Mouse (Mus musculus): Measurements from ENCODE around the gene Cdc25b.

Cdc25b gene

DNA sequence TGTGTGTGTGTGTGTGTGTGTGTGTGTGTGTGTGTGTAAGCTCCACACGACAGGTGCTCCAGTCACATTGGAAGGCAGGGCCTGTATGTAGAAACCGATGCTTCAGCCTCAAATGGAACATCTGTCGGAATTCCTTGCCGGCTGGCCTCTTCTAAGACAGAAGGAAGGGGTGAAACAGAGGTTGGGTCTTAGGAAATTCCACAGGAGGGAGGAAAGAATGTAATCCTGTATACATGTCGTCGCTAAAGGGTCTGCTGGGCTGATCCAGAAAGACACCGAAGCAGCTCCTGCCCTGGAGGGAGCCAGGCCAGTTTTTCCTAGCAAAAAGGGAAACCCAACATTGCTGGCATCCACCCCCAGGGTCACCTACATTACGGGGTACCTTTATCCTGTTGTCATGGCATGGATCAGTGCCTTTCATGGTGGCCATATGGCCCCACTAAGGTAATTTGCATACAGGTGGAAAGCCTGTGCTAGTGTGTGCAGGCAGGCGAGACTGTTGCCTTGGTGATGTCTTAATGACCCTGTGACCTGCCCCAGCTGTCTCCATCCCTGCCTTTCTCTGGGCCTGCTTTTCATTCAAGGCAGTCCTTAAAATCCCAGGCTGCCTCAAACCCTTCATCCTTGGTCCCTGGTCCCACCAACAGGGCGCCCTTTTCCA lies 3.7 kb downstream of the Cdc25b start:
- no peak for DNase-seq (ENCODE audit: low read depth, low spot score)

DNA sequence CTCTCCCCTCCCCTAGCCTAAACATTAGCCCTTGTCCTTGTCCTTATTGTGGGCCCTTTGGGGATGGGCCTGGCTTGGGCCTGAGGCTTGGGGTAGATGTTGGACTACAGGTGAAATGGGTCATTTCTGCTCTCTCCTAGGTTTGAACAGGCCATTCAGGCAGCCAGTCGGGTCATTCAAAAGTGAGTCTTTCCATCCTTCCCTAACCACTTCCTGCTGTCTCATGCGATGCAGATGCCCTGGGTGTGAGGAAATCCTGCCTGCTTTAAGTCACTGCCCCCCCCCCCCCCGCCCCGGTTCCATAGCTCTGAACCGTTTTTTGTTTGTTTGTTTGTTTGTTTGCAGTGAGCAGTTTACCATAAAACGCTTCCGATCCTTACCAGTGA lies 4.2 kb downstream of the Cdc25b start:
- DNase-seq (ENCODE audit: low read depth, low spot score) = no peak

DNA sequence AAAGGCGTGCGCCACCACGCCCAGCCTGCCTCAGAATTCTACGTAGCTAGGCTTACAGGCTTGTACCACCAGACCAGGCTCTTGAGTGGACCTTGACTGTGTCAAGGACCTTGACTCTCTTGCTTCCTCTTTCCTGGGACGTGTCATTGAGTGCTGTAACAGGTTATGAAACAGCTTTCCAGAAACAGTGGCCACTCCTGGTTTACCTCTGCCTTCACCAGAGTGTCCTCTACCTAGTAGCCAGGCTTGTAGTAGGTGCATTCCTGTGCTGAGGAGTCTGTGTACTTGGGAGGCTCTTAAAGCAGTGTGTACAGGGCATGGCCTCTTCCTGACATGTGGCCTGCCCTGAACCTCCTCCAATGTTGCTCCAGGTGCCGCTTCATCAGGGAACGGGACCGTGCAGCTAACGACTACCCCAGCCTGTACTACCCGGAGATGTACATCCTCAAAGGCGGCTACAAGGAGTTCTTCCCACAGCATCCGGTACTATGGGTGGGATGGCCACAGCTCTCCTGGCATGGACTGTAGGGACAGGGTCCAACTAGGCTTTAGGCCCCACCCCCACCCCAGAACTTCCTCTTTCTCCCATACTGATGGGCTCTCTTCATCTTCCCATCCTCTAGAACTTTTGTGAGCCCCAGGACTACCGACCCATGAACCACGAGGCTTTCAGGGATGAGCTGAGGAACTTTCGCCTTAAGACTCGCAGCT lies 10.0 kb downstream of the Cdc25b start:
- DNase-seq (ENCODE audit: low read depth, low spot score) = no peak

- no peak for DNase-seq (ENCODE audit: low read depth, low spot score)
Measured at GRCm38 (mm10) chr2:131200710-131201109, 14.0 kb downstream of the Cdc25b start.

DNA sequence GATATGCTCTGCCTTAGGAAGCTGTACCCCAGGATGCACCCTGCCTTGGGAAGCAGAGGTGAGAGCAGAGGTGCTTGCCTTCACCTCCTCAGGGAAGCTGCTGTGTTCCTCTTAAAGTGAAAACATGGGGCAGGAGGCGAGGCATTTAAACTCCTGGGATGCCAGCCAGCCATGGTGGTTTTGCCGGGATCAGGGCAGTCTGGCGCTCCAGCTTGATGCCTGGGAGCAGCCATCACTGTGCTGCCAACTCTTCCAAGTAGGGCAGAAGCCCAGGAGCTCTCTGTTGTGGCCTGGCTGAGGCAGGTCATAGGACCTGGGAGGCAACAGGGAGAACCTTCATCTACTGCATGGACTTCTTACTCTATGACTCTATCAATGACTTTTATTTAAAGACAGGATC lies 14.5 kb downstream of the Cdc25b start:
- DNase-seq (ENCODE audit: low read depth, low spot score) = no peak

GRCm38 (mm10) chr2:131203816-131204409 lies 17.2 kb downstream of the Cdc25b start:
- DNase-seq (ENCODE audit: low read depth, low spot score) = no peak

DNA sequence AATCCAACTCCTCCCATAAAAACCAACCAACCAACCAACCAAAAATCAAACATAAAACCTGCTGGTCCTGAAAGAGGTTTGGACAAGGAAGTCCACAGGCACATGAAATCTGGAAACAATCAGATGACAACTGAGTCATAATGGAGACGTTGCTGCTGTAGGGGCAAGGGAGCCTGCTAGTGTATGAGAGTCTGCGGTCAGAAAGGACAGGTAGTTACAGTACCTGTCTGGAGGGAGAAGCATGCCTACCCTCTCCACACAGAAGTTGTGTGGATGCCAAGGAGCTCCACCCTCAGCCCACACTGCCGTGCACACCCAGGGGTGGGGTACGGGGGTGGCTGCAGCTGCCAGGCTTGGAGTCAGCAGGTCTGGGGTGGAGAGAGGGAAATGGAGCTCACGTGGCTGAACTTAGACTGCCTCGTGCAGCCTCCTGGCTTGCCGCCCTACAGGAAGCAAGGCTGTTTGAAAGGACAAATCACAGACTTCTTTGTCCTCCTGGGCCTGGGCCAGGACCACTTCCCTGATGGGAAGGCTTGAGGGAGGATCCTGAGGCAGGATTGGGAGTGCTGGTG lies 17.7 kb downstream of the Cdc25b start:
- DNase-seq (ENCODE audit: low read depth, low spot score) = no peak

DNA sequence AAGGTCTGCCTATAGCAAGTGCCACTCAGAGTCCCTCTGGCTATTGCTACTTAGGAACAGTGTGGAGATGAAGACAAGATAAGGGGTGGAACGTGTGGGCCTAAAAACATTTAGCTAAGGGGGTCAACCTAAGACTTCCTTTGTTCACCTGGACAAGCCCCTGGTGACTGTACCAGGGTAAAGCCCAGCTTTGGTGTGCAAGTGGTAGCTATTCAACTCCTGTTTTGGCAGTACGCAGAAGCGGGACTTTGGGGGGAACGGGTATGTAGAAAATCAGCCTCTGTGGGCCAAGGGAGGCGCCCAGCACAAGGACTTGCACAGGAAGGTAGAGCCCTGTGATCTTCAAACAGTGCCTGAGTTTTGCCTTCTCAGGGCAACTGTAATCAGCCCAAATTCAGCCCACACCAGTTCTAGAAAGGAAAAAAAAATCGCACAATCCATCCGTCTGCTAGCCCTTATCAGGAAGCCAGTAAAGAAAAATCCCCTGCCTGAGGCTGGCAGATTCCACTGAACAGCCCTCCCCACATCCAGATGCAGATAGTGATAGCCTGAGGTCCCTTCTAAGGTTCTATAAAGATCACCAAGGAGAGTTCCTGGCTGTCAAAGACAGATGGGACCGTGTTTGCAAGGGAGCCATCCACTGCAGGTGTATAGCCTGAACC lies 18.9 kb downstream of the Cdc25b start:
- no peak for DNase-seq (ENCODE audit: low read depth, low spot score)

DNA sequence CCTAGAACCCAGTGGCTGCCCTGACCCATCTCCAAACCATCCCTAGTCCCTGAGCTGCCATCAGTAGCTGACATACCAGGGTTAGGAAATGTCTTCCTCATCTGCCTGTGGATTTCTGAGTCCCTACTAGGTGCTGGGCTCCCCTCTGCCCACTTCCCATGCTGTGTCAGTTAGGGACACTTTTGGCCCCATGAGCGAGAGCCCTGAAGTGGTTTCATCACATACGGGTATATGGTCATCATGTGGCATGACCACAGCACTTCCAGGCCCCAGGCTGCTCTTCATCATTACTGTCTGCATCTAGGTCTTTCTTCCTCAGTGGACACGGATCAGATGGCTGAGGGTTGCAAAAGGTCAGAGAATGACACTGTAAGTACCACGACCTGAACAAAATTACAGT lies 20.0 kb downstream of the Cdc25b start, which contains the start of gene Ap5s1:
Gene Ap5s1 (plus strand): TSS at position 301 of the 400 bp plus-strand sequence.
- DNase-seq (ENCODE audit: low read depth, low spot score) = no peak

DNA sequence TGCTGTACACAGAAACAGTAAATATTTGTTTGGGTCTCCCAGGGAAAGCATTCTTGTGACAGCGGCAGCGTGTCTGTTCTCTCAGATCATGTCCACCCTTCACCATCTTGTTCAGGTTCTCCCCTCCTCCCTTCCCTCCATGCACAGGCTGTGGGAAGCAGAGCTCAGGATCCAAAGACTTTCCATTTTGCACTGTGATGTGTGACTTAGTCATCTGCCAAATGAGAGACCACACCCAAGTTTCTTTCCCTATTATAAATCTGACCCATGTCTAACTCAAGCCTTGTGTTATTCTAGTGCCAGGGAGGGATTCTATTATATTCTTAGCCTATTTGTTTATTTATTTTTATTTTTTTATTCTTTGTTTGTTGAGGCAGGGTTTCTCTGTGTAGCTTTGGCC lies 21.6 kb downstream of the Cdc25b start:
- DNase-seq (ENCODE audit: low read depth, low spot score) = no peak

- no peak for DNase-seq (ENCODE audit: low read depth, low spot score)
Measured at GRCm38 (mm10) chr2:131209125-131209795, 22.5 kb downstream of the Cdc25b start.

- peak; percentile 94 for DNase-seq (ENCODE audit: low read depth, low spot score)
Measured at GRCm38 (mm10) chr2:131209969-131210792, 23.4 kb downstream of the Cdc25b start.

DNA sequence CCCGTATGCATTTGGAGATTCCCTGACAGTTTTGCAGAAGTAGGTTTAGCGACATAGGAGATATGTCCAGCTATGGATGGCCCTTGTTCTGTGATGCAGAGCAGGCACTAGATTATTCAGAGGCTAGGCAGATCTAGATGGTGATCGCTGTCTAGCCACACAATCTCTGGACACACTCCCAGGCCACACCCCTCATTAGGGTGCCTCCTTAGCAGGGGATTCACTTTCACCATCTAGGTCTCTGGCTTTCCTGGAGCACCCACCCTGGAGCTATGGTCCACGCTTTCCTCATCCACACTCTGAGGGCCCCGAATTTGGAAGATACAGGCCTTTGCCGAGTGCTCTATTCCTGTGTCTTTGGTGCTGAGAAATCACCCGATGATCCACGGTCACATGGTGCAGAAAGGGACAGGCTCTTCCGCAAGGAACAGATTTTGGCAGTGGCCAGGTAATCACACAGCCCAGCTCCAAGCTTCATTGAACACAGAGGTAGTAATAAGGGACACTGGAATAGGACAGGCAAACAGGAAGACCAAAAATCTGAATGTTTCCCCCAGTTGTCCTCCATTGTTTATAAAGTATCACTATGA lies 24.4 kb downstream of the Cdc25b start:
- DNase-seq (ENCODE audit: low read depth, low spot score) = no peak

DNA sequence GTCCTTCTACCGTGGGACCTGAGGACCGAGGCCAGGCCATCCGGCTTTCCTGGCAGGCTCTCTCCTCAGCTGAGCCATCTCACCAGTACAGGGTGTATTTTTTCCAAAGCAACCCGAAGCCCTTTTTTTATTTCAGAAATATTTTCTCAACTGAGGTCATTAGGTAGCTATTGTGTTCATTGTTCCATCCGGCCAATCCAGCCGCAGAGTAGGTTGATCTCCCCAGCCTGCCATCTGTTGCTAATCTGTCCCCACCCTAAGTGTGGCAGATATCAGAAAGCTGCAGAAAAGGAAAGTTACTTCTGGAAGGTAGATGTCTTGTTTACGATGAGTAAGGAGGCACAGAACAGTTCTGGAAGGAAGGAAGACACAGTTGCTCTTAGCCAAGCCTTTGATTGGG lies 27.0 kb downstream of the Cdc25b start:
- no peak for DNase-seq (ENCODE audit: low read depth, low spot score)

GRCm38 (mm10) chr2:131215941-131216858 lies 29.5 kb downstream of the Cdc25b start:
- no peak for DNase-seq (ENCODE audit: low read depth, low spot score)

- DNase-seq (ENCODE audit: low read depth, low spot score) = no peak
Measured at GRCm38 (mm10) chr2:131220030-131220429, 33.3 kb downstream of the Cdc25b start.

- DNase-seq (ENCODE audit: low read depth, low spot score) = no peak
Measured at GRCm38 (mm10) chr2:131221853-131222515, 35.2 kb downstream of the Cdc25b start.

- no peak for DNase-seq (ENCODE audit: low read depth, low spot score)
Measured at GRCm38 (mm10) chr2:131222562-131222961, 35.8 kb downstream of the Cdc25b start.

- no peak for DNase-seq (ENCODE audit: low read depth, low spot score)
Measured at GRCm38 (mm10) chr2:131223569-131223968, 36.8 kb downstream of the Cdc25b start.
